Mouse (Mus musculus): ENCODE measurements at regions not wholly inside any gene's neighbourhood (a gene's known extent, or its start where the extent isn't known, plus 50 kb on each side); places are given as distances from the start of the nearest gene placed in this dataset.

DNA sequence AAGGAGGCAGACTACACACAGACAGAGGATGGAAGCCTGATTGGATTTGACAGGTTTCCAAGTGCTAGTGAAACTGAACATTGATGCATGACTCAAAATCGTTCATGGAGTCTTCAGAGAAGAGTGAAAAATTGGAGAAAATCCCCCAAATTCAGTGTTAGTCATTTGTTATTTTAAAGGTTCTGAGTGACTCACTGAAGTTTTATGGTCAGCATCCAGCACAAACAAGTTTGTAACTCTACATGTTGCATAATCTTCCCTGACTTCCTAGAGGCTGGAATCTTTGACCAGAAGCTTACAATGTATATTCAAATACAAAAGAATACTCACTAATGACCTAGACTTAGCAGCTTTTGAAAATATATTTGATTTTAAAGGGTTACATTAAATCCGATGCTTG is 224.3 kb upstream of the Pot1a start:
- no peaks in the 10 kb centered on the region for H3K27me3 ChIP-seq (ENCODE audit: control insufficient read depth, insufficient read depth, low read length)
- WGBS: 80% methylated on average over 2 of the region's 2 CpGs

DNA sequence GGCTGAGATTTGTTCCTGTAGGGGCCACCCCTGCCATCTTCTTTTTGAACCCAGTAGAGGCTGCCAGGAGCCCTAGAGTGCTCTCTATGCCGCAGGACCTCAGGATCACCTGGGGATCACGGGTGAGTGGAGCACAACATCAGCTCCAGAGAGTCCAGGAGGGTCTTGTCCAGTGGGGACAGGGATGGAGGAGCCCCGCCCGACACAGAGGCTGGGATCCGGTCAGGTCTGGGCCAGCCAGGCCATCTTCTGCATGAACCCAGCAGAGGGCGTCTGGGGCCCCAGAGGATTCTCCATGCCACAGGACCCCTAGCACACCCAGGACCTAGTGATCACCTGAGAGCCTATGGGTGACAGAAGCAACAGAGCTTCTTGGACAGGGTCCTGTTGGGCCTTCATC is 206.3 kb upstream of the Pot1a start:
- H3K4me1 ChIP-seq (replicated peaks; ENCODE audit: control insufficient read depth, insufficient read depth, low read length): no peaks in the 10 kb centered on the region
- no peak overlapping the region for H3K27ac ChIP-seq
- H3K9me3 ChIP-seq (ENCODE audit: control insufficient read depth, low read length): no peaks in the 10 kb centered on the region
- 90% methylated on average over 6 of the region's 6 CpGs for WGBS
- H3K4me2 ChIP-seq (replicated peaks): no peak overlapping the region
- DNase-seq (ENCODE audit: low spot score) (no peak), ATAC-seq (ENCODE audit: low FRiP score) (no peak)
- no peaks in the 10 kb centered on the region for H3K27me3 ChIP-seq (ENCODE audit: control insufficient read depth, insufficient read depth, low read length)
- no peak overlapping the region for H3K4me3 ChIP-seq (replicated peaks; ENCODE audit: low read length)
- no peak overlapping the region for H3K9ac ChIP-seq
- H3K36me3 ChIP-seq (replicated peaks; ENCODE audit: control insufficient read depth, insufficient read depth): no peaks in the 10 kb centered on the region

More for the DNA sequence above, 224.3 kb upstream of the Pot1a start:
- H3K36me3 ChIP-seq (replicated peaks; ENCODE audit: control insufficient read depth, insufficient read depth): no peaks in the 10 kb centered on the region
- no peak overlapping the region for H3K27ac ChIP-seq
- no peak overlapping the region for H3K4me3 ChIP-seq (replicated peaks; ENCODE audit: low read length)
- H3K4me1 ChIP-seq (replicated peaks; ENCODE audit: control insufficient read depth, insufficient read depth, low read length): no peaks in the 10 kb centered on the region
- DNase-seq (ENCODE audit: low spot score) (no peak), ATAC-seq (ENCODE audit: low FRiP score) (no peak)
- H3K9ac ChIP-seq: no peak overlapping the region
- no peaks in the 10 kb centered on the region for H3K9me3 ChIP-seq (ENCODE audit: control insufficient read depth, low read length)
- H3K4me2 ChIP-seq (replicated peaks): no peak overlapping the region

DNA sequence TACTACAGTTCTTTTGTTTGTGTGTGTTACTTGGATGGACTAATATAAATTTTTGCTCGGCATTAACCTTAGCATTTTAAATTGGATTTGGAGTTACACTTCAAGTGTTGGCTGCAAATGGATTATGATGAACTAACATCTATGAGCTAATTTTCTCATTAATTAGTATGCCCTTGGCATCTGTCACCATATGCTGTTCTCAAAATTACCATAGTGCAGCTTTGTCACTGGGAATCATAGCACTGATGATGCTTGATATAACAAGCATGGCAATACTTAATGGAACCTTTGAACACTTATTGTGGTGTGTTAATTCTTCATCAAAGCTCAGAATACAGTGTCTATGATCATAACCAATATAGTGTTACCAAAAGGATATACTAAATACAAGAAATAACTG is 185.0 kb upstream of the Pot1a start:
- Histone ChIP-seq H3K27me3 (ENCODE audit: control insufficient read depth, insufficient read depth, low read length) (no peaks in the 10 kb centered on the region), H3K9ac (no peak overlapping the region), H3K4me1 (replicated peaks; ENCODE audit: control insufficient read depth, insufficient read depth, low read length) (no peaks in the 10 kb centered on the region), H3K4me3 (replicated peaks; ENCODE audit: low read length) (no peak overlapping the region), H3K4me2 (replicated peaks) (no peak overlapping the region), H3K27ac (no peak overlapping the region), H3K36me3 (replicated peaks; ENCODE audit: control insufficient read depth, insufficient read depth) (no peaks in the 10 kb centered on the region), H3K9me3 (ENCODE audit: control insufficient read depth, low read length) (no peaks in the 10 kb centered on the region)
- no peak for DNase-seq (ENCODE audit: low spot score)
- no peak for ATAC-seq (ENCODE audit: low FRiP score)
- 71% methylated on average over 1 of the region's 1 CpGs for WGBS

DNA sequence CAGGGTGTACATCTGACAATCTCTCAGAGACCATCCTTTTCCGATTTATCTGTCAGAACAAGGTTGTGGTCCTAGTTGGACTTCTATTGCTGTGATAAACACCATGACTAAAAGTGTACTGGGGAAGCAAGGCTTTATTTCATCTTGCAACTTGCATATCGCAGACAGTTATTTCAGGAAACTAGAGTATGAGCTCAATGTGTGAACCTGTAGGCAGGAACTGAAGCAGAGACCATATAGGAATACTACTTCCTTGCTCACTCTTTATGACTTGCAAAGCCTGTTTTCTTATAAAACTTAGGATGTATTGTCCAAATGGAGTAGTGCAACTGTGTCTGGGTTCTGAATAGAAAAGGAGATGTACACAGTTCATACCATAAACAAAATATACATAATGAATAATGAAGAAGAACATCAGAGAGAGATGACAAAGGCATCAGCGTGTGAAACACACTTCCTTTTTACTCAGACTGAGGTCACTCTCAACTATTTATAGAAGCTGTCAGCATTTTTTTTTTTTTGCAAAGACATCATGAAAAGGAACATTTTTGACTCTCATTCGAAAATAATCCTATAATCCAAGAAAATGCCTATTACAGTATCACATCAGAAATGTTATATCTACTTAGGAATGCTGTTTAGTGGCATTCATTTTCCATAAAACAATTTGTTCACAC is 169.3 kb upstream of the Pot1a start:
- no peaks in the 10 kb centered on the region for H3K4me1 ChIP-seq (replicated peaks; ENCODE audit: control insufficient read depth, insufficient read depth, low read length)
- no peak overlapping the region for H3K27ac ChIP-seq
- H3K27me3 ChIP-seq (ENCODE audit: control insufficient read depth, insufficient read depth, low read length): no peaks in the 10 kb centered on the region
- no peak overlapping the region for H3K4me2 ChIP-seq (replicated peaks)
- no peak for ATAC-seq (ENCODE audit: low FRiP score)
- no peak overlapping the region for H3K9ac ChIP-seq
- no peak for DNase-seq (ENCODE audit: low spot score)
- WGBS: 82% methylated on average over 4 of the region's 4 CpGs
- no peak overlapping the region for H3K4me3 ChIP-seq (replicated peaks; ENCODE audit: low read length)
- no peaks in the 10 kb centered on the region for H3K9me3 ChIP-seq (ENCODE audit: control insufficient read depth, low read length)
- no peaks in the 10 kb centered on the region for H3K36me3 ChIP-seq (replicated peaks; ENCODE audit: control insufficient read depth, insufficient read depth)

DNA sequence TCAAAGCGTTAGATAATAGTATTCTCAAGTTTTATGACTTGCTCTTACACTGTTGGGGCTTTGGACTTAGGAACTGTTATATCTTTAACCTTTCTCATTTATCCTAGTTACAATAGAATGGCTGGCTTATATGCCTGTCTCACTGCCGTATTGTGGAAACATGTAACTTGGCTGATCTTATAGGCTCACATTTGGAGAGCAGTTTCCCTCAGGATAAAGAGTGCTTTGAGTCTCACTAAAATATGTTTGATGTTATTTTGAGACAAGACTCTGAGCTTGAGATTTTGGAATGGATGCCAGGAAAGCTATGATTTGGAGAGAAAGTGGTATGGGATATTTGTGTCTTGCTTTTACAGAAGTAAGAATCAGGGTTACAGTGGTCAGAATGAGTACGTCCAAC is 156.4 kb upstream of the Pot1a start:
- H3K27me3 ChIP-seq (ENCODE audit: control insufficient read depth, insufficient read depth, low read length): no peaks in the 10 kb centered on the region
- ATAC-seq (ENCODE audit: low FRiP score): no peak

DNA sequence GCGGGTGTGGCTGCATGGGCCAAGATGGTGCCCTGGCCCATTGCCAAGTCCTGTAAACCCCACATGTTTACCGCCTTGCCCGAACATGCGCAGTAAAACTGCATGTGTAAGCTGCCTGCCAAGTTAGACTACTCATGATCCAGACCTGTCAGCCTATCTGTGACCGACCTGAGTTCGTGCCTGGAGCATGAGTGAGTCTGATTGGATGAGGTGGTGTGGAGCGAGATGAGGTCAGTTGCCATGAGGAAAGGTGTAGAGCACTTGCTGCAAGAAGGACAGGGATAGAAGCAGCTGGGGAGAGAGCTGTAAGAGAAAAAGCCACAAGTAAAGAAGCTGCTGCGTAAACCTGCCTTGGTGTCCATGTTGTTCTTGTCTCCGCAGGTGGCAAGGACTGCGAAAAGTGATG is 122.1 kb upstream of the Pot1a start:
- Histone ChIP-seq H3K9me3 (ENCODE audit: control insufficient read depth, low read length) (no peaks in the 10 kb centered on the region), H3K27ac (no peak overlapping the region), H3K9ac (no peak overlapping the region), H3K4me2 (replicated peaks) (no peak overlapping the region), H3K36me3 (replicated peaks; ENCODE audit: control insufficient read depth, insufficient read depth) (no peaks in the 10 kb centered on the region), H3K4me1 (replicated peaks; ENCODE audit: control insufficient read depth, insufficient read depth, low read length) (no peaks in the 10 kb centered on the region), H3K4me3 (replicated peaks; ENCODE audit: low read length) (no peak overlapping the region), H3K27me3 (ENCODE audit: control insufficient read depth, insufficient read depth, low read length) (no peaks in the 10 kb centered on the region)
- ATAC-seq (ENCODE audit: low FRiP score): no peak
- no peak for DNase-seq (ENCODE audit: low spot score)
- WGBS: 95% methylated on average over 10 of the region's 10 CpGs

More for the DNA sequence above, 156.4 kb upstream of the Pot1a start:
- H3K27ac ChIP-seq: no peak overlapping the region
- H3K4me1 ChIP-seq (replicated peaks; ENCODE audit: control insufficient read depth, insufficient read depth, low read length): no peaks in the 10 kb centered on the region
- H3K9me3 ChIP-seq (ENCODE audit: control insufficient read depth, low read length): no peaks in the 10 kb centered on the region
- DNase-seq (ENCODE audit: low spot score): no peak
- 93% methylated on average over 3 of the region's 3 CpGs for WGBS
- H3K36me3 ChIP-seq (replicated peaks; ENCODE audit: control insufficient read depth, insufficient read depth): no peaks in the 10 kb centered on the region
- H3K9ac ChIP-seq: no peak overlapping the region
- no peak overlapping the region for H3K4me3 ChIP-seq (replicated peaks; ENCODE audit: low read length)
- H3K4me2 ChIP-seq (replicated peaks): no peak overlapping the region

DNA sequence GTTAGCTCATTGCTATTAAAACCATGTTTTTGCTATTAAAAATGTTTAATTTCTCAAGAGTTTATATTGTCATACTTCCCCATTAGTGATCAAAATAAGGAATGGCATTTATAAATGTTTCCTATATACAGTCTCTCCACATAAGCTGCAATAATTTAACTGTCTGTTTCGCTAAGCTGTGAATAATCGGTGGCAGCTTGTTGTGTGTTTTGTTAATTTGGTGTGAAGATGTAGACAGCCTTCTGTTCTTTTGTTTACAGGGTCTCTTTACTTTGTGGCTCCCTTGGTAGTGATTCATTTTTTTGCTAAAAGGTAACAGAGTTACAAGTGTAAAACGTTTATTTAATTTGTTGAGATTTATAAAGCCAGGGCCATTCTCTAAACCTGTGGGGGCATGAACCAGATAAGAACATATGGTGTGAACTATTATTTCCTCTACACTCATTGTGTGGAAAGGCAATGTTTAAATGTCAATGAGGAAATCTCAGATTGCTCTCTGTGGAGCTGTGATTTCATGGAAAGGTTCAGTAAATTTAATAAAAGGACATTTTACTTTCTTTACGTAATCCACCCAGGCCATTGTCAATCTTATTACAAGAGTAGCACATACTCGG is 108.9 kb upstream of the Pot1a start:
- no peak overlapping the region for H3K4me3 ChIP-seq (replicated peaks; ENCODE audit: low read length)
- ATAC-seq (ENCODE audit: low FRiP score): no peak
- H3K4me1 ChIP-seq (replicated peaks; ENCODE audit: control insufficient read depth, insufficient read depth, low read length): no peaks in the 10 kb centered on the region
- 47% methylated on average over 5 of the region's 5 CpGs for WGBS
- DNase-seq (ENCODE audit: low spot score): no peak
- H3K9me3 ChIP-seq (ENCODE audit: control insufficient read depth, low read length): no peaks in the 10 kb centered on the region
- H3K27ac ChIP-seq: no peak overlapping the region
- no peak overlapping the region for H3K9ac ChIP-seq
- no peaks in the 10 kb centered on the region for H3K27me3 ChIP-seq (ENCODE audit: control insufficient read depth, insufficient read depth, low read length)
- no peaks in the 10 kb centered on the region for H3K36me3 ChIP-seq (replicated peaks; ENCODE audit: control insufficient read depth, insufficient read depth)
- H3K4me2 ChIP-seq (replicated peaks): no peak overlapping the region

DNA sequence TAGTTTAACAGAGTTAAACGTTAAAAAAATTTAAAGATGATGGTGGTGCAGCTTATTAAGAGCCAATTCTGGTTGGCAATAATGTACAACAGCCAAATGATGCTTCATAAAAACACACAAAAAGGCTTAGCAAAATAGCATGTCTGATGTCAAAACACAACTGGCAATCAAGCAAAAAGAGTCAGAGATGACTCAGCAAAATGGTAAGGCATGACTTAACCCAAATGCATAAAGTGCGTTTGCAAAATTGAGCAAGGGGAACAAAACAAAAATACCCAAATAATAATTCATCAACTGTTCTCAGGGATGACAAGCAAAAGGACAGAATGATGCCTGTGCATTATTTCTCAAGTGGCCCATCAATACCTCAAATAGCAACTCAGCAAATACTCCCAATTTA is 105.1 kb upstream of the Pot1a start:
- Histone ChIP-seq H3K9me3 (ENCODE audit: control insufficient read depth, low read length) (no peaks in the 10 kb centered on the region), H3K4me2 (replicated peaks) (no peak overlapping the region), H3K9ac (no peak overlapping the region), H3K27me3 (ENCODE audit: control insufficient read depth, insufficient read depth, low read length) (no peaks in the 10 kb centered on the region), H3K36me3 (replicated peaks; ENCODE audit: control insufficient read depth, insufficient read depth) (no peaks in the 10 kb centered on the region), H3K4me3 (replicated peaks; ENCODE audit: low read length) (no peak overlapping the region), H3K27ac (no peak overlapping the region), H3K4me1 (replicated peaks; ENCODE audit: control insufficient read depth, insufficient read depth, low read length) (no peaks in the 10 kb centered on the region)
- ATAC-seq (ENCODE audit: low FRiP score): no peak
- WGBS: 89% methylated on average over 2 of the region's 2 CpGs
- DNase-seq (ENCODE audit: low spot score): no peak

DNA sequence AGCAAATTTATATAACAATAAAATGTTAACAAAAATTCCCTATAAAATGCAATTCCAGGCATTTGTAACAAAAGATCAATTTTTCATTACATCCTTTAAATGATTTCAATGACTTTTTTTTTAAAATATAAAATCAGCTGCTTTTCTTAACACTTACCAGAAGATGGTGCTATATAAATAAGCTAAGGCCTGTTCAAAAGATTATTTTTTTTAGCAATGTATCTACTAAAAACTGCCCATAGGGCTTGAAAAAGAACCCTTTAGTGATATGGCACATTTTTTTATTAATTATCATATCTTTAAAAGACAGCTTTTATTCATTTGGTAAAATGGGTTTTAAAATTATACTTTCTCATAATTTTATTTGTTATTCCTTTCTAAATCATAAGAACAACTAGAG is 90.9 kb upstream of the Pot1a start:
- no peaks in the 10 kb centered on the region for H3K36me3 ChIP-seq (replicated peaks; ENCODE audit: control insufficient read depth, insufficient read depth)
- no peaks in the 10 kb centered on the region for H3K27me3 ChIP-seq (ENCODE audit: control insufficient read depth, insufficient read depth, low read length)
- H3K9ac ChIP-seq: no peak overlapping the region
- no peak overlapping the region for H3K4me3 ChIP-seq (replicated peaks; ENCODE audit: low read length)
- H3K27ac ChIP-seq: no peak overlapping the region
- peak; percentile 61 for DNase-seq (ENCODE audit: low spot score)
- ATAC-seq (ENCODE audit: low FRiP score): no peak
- no peak overlapping the region for H3K4me2 ChIP-seq (replicated peaks)
- H3K9me3 ChIP-seq (ENCODE audit: control insufficient read depth, low read length): no peaks in the 10 kb centered on the region
- no peaks in the 10 kb centered on the region for H3K4me1 ChIP-seq (replicated peaks; ENCODE audit: control insufficient read depth, insufficient read depth, low read length)
